Mouse (Mus musculus) forelimb bud, embryonic 11.5 days (tissue): ENCODE measurements around the gene Bri3.

Source experiments
- DNase-seq: peaks from one replicate; pipeline ENCODE4 v3.0.0-alpha.2; 2012; ENCODE audit warnings: low read depth, low spot score

Bri3 gene

GRCm38 (mm10) chr5:144420001-144420400, 175.8 kb downstream of the Bri3 start:
- DNase-seq: no peak

GRCm38 (mm10) chr5:144426697-144427096, 182.5 kb downstream of the Bri3 start:
- DNase-seq: no peak

GRCm38 (mm10) chr5:144427861-144428260, 183.6 kb downstream of the Bri3 start:
- DNase-seq: no peak

DNA sequence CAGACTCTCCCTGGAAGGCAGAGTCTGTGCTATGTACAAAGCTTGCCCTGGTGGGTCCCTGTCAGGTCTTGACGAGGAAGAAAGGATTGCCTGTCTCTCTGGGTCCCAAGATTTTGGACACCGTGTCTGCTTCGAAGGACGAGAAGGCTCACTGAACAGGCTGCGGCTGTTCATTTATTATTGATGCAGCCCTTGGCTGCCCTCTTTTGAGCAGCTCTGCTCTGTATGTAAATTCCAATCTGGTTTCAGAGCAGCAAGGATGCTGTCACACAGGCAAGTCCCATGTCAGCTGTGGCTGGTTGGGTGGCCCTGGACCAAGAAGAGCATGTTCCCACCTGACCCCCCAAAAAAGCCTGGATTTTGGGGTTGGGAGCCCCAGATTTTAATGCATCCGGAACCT, 187.2 kb downstream of the Bri3 start:
- DNase-seq: no peak

GRCm38 (mm10) chr5:144439286-144440040, 195.2 kb downstream of the Bri3 start:
- no peak for DNase-seq

GRCm38 (mm10) chr5:144441831-144442271, 197.6 kb downstream of the Bri3 start:
- DNase-seq: no peak

DNA sequence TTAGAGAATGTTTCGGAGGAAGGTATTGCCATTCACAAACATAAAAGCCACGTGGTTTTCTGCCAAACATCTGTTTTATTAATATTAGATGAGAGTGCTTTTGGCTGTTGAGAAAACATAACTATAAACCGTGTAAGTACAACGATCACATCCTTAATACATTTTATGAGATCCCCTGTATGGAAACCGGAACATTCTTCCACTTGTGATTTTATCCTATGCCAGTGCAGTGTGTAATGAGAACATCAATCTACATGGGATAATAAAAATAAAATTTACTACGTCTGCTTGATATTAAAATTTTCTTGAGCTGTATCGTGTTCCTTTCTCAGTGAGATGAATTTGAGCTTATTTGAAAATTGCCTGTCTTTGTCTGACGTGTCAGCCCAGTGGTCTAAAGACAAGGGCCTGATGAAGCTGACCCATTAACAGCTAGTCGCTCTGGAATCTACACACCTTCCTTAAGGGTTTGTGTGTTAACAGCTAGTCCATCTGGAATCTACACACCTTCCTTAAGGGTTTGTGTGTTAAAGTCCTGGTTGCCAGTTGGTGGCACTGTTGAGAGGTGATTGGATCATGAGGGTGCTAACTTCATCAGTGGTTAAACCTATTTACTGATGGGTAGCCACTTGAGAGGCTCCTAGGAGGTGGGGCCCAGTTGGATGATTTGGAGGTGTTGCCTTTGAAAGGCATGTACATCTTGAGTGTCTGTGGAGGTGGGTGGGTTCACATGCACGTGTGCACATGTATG, 202.4 kb downstream of the Bri3 start:
- DNase-seq: no peak

- no peak for DNase-seq
These were observed 203.0 kb downstream of the Bri3 start for GRCm38 (mm10) chr5:144447226-144447616.

- DNase-seq: no peak
These were observed 203.7 kb downstream of the Bri3 start for GRCm38 (mm10) chr5:144447975-144448374.

- no peak for DNase-seq
These were observed 208.7 kb downstream of the Bri3 start for GRCm38 (mm10) chr5:144452776-144453455.

GRCm38 (mm10) chr5:144457623-144458287, 213.5 kb downstream of the Bri3 start:
- DNase-seq: peak; percentile 61

DNA sequence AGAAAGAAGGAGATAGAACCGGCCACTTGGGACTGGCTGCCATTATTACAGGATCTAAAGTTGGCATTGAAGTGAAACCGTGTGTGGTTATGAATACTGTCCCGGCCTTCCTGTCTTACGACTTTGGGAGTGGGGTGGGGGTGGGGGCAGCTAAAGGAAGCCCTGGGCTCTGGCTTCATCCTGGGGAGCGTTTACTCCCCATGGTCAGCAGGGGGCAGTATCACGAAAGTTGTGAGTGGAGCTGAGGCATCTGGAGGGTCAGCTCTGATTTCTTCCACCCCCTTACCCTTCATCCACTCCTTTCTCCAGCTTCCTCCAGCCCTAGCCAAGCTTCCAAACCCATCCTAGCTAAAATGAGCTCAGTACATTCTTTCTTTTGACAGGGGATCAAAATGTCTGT, 222.8 kb downstream of the Bri3 start:
- DNase-seq: no peak

- no peak for DNase-seq
These were observed 228.8 kb downstream of the Bri3 start for GRCm38 (mm10) chr5:144473056-144473455.

DNA sequence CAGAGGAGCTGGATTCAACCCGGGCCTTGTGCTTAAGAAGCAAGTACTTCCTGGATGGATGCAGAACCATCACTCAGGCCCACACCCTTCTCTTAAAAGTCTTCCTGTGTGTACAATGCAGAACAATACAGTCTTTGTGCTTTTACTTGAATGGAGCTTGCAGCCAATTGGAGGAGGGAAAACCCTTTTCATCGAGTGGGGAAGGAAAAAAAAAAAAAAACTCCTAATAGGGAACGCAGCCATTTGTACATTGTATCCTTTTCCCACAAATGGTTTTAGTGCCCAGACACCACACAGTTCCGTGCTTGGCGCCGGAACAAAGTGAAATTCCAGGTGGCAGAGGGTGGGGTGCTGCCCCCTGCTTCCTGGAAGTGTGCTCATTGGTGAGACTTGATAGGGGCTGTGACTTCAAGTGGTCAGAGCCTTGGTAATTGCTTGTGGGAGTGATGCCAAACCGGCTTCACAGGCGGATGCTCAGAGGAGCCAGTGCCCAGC, 235.5 kb downstream of the Bri3 start:
- DNase-seq: no peak

GRCm38 (mm10) chr5:144483659-144484375, 239.6 kb downstream of the Bri3 start:
- no peak for DNase-seq

DNA sequence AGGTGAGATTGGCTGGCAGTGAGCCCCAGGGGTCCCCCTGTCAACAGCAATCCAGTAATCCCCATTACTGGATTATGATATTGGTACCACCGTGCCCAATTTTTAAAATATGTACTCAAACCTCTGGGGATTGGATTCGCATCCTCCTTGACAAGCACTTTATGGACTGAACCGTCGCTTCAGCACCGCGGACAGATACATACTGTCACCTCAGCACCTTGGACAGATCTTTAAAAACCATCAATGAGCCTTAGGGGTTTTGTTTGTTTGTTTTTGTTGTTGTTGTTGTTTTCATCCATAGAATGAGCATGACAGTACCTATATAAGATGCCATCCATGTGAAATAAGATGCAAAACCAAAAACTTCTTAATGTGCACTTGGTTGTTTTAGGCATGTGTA, 247.1 kb downstream of the Bri3 start:
- DNase-seq: no peak
